Mouse (Mus musculus) megakaryocyte progenitor cell, adult 5-6 weeks (primary cell): ENCODE measurements around the gene Lcn12. TPM values are rescaled to one million over a fixed set of nuclear protein-coding genes. Genes with fewer than 3 reads are reported as not detected.

Experiments used
- ATAC-seq: replicated peaks from 2 replicates; pipeline ENCODE4 v1.8.0; 2016; ENCODE audit warnings: mild to moderate bottlenecking, moderate TSS enrichment, inconsistent platforms; ENCODE audit not compliant: poor library complexity
- total RNA-seq, 2 experiments: library from RNA; stranded (forward) in 1 of 2; stranded (reverse) in 1 of 2; fragments of 157-497, 149-512 nt in 1 of 2; fragments of 200-1000 nt in 1 of 2; gene quantifications; 2 replicates each; pipeline versions ENCODE4 v1.2.3 to v1.2.4; 2015 to 2017

Gene Lcn12
- total RNA-seq, 2 experiments from 2014 or later: 0.27 TPM; not detected in 1

GRCm38 (mm10) chr2:25461407-25461806, 32.3 kb downstream of the Lcn12 start:
- ATAC-seq: no peak

DNA sequence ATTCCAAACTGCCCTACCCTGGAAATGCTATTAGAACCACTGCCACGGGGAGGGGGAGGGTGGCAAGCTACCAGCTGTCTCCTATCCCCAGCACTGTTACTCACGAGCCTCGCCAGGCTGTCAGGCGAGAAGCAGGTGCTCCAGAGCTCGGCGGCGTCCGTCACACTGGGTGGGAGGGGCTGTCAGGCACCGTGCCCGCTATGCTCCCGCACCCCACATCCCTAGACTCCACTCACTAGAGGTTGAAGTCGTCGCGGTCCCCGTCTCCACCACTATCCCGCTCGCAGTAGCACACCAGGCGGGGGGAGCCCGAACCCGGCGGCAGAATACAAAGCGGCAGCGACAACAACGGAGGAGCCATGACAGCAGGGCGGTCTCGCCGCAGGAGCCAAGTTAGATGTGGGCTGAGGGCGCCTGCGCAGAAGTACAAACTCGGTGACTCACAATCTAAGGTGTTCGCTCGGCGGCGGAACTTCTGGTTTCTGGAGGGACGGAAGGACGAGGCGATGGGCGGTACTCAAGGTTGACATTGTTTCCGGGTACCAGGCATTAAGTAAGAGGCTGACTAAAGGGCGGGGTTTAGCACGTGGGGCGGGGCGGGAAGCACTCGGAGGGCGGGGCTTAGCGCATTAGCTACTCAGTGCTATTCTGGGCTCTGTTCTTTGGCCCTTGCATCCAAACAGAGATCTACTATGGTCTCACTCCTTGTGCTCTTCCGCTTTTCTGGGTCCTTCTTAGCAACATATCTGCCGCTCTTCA, 33.0 kb downstream of the Lcn12 start, which contains the start of gene Paxx:
Paxx (minus strand) TSS at position 544 of the 759 bp plus-strand sequence.
- peak; percentile 83 for ATAC-seq

GRCm38 (mm10) chr2:25460135-25460534, 33.6 kb downstream of the Lcn12 start:
- no peak for ATAC-seq

- peak; percentile 32; the same call in 1 of the 2 replicates for ATAC-seq
These were observed 34.8 kb downstream of the Lcn12 start for GRCm38 (mm10) chr2:25458911-25459310.

DNA sequence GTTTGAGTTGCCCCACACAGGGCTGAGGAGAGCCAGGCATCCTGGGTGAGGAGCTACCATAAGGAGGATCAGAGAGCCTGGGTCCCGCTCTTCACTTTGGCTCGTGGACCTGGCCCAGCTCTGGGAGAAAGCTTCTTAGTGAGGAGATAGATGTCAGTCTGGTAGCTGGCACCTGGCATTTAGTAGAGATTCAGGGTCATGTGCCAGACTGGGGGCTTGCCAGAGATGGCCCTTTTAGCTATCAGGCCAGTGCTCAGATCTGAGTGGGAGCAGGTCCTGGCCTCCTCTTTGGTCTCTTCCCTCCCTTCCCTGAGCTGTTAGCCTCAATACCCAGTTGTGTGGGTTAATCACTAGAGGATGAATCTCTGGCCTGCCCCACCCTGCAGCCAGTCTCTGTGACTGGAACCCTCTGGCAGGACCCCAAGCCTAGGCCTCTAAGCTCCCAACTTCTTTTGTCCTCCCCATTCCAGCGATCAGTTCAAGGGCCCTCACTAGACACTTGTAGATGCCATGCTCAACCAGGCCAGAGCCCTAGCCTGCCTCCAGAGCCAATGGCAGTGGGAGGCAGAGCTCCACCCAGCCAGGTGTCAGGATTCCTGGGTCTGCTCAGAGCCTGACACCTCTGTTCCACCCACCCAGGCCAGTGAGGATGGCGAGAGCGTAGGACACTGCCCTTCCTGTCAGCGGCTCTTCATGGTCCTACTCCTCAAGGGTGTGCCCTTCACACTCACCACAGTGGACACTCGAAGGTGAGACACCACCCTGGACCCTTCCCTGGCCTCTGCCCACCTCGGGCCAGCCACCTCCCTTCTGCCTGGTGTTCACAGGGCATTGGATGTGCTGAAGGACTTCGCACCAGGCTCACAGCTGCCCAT, 36.5 kb downstream of the Lcn12 start:
- ATAC-seq: no peak

- ATAC-seq: no peak
These were observed 37.3 kb downstream of the Lcn12 start, which contains the start of gene Clic3 for GRCm38 (mm10) chr2:25456205-25456953. TSS of gene Clic3 (plus strand) at chr2:25456838.

DNA sequence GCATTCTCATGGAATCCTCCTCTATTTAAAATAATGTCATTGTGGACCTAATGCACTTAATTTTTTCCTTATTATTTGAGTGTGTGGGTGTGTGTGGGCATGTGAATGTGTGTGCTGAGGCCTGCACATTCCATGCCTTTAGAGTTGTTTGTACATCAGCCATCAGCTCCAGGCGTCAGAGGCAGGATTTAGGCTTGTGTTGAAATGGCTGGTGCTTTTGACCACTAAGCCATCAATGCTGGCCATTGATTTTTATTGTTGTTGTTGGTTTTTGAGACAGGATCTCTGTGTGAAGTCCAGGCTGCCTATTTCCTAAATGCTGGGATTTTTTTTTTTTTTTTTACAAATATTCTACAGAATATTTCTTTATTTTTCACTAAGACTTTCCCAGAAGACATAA, 40.8 kb downstream of the Lcn12 start:
- no peak for ATAC-seq

DNA sequence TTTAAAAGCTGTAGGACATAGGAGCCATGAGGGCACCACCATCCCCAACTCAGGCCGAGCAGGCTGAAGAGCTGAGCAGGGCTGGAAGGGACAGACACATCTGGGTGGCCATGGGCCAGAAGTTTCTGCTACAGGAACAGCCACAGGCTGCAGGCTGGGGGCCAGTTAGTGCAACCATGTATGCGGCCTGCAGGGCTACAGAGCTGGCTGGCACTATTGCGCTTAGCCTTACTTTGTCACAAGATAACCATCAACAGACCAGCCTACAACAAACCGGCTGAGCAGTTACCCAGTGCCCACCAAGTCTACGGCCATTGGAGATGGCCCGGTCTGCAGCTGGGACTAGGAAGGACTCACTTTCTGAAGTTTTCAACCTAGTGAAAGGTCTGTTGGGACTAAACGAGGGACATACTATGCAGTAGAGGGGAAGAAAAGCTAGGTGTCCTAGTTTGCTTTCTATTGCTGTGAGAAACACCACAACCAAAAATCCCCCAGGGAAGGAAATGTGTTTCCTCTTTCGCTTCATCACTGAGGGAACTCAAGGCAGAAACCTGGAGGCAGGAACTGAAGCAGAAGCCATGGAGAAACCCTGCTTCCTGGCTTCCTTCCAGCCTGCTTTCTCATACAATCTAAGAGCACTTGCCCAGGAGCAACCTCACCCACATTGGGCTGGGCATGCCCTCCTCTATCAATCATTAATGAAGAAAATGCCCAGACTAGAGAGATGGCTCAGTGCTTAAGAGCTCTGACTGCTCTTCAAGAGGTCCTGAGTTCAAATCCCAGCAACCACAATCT, 42.7 kb downstream of the Lcn12 start:
- ATAC-seq: peak; percentile 70

DNA sequence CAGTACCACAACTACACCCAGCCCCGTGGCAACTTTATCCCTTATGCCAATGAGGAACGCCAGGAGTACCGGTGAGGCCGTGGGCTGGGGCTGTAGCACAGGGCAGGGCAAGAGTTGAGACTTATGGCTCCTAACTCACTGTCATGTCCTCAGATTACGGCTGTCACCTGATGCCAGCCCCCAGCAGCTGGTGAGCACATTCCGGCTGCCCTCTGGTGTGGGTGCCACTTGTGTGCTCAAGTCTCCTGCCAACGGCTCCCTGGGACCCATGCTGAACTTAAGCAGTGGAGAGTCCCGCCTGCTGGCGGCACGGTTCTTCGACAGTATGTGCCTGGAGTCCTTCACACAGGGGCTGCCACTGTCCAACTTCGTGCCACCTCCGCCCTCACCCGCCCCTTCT, 51.0 kb downstream of the Lcn12 start:
- no peak for ATAC-seq

GRCm38 (mm10) chr2:25441067-25441466, 52.6 kb downstream of the Lcn12 start:
- no peak for ATAC-seq

Other genes starting within 250 kb of the Lcn12 start
Only the 30 nearest of the 37 such genes appear.
- gene Tmem210, start 205.8 kb downstream of the Lcn12 start, total RNA-seq (2015): not detected in 2 replicates
- not detected in 2 replicates for gene Tmem210, start 205.8 kb downstream of the Lcn12 start, total RNA-seq (2017)
- gene Lrrc26, start 204.0 kb downstream of the Lcn12 start, total RNA-seq (2015): not detected in 2 replicates
- gene Lrrc26, start 204.0 kb downstream of the Lcn12 start, total RNA-seq (2017): not detected in 2 replicates
- not detected in 2 replicates for gene Grin1, start 174.7 kb downstream of the Lcn12 start, total RNA-seq (2015)
- gene Grin1, start 174.7 kb downstream of the Lcn12 start, total RNA-seq (2017): not detected in 2 replicates
- gene Man1b1, start 161.6 kb downstream of the Lcn12 start, total RNA-seq (2015): 19.1 and 23.4 TPM in 2 replicates
- 42.5 and 52.1 TPM in 2 replicates for gene Man1b1, start 161.6 kb downstream of the Lcn12 start, total RNA-seq (2017)
- 15.8 and 16.3 TPM in 2 replicates for gene Dpp7, start 137.6 kb downstream of the Lcn12 start, total RNA-seq (2015)
- 19.1 and 32.9 TPM in 2 replicates for gene Dpp7, start 137.6 kb downstream of the Lcn12 start, total RNA-seq (2017)
- gene Uap1l1, start 128.2 kb downstream of the Lcn12 start, total RNA-seq (2015): 42.2 and 60.4 TPM in 2 replicates
- 13.6 and 14.5 TPM in 2 replicates for gene Uap1l1, start 128.2 kb downstream of the Lcn12 start, total RNA-seq (2017)
- gene Sapcd2, start 121.6 kb downstream of the Lcn12 start, total RNA-seq (2015): 6.0 and 10.8 TPM in 2 replicates
- 5.8 and 6.7 TPM in 2 replicates for gene Sapcd2, start 121.6 kb downstream of the Lcn12 start, total RNA-seq (2017)
- not detected in 2 replicates for gene Entpd2, start 98.0 kb downstream of the Lcn12 start, total RNA-seq (2015)
- not detected in 2 replicates for gene Entpd2, start 98.0 kb downstream of the Lcn12 start, total RNA-seq (2017)
- gene Npdc1, start 94.6 kb downstream of the Lcn12 start, total RNA-seq (2015): 1.5 TPM in 1 of 2 replicates, not detected in the other
- 0.27 TPM in 1 of 2 replicates, not detected in the other for gene Npdc1, start 94.6 kb downstream of the Lcn12 start, total RNA-seq (2017)
- gene Fut7, start 70.6 kb downstream of the Lcn12 start, total RNA-seq (2015): 11.1 and 12.5 TPM in 2 replicates
- gene Fut7, start 70.6 kb downstream of the Lcn12 start, total RNA-seq (2017): 21.4 and 24.2 TPM in 2 replicates
- 66.7 and 70.5 TPM in 2 replicates for gene Abca2, start 65.2 kb downstream of the Lcn12 start, total RNA-seq (2015)
- gene Abca2, start 65.2 kb downstream of the Lcn12 start, total RNA-seq (2017): 26.9 and 29.5 TPM in 2 replicates
- not detected in 2 replicates for gene Clic3, start 37.1 kb downstream of the Lcn12 start, total RNA-seq (2015)
- 0.27 TPM in 1 of 2 replicates, not detected in the other for gene Clic3, start 37.1 kb downstream of the Lcn12 start, total RNA-seq (2017)
- gene Paxx, start 32.8 kb downstream of the Lcn12 start, total RNA-seq (2015): 32.8 and 40.9 TPM in 2 replicates
- gene Paxx, start 32.8 kb downstream of the Lcn12 start, total RNA-seq (2017): 15.3 and 21.3 TPM in 2 replicates
- 0.42 TPM in 1 of 2 replicates, not detected in the other for gene Ptgds, start 23.9 kb downstream of the Lcn12 start, total RNA-seq (2015)
- not detected in 2 replicates for gene Ptgds, start 23.9 kb downstream of the Lcn12 start, total RNA-seq (2017)
- 27.1 and 27.6 TPM in 2 replicates for gene Fbxw5, start 6.8 kb upstream of the Lcn12 start, total RNA-seq (2015)
- 25.1 and 27.4 TPM in 2 replicates for gene Fbxw5, start 6.8 kb upstream of the Lcn12 start, total RNA-seq (2017)
- 2.6 and 5.6 TPM in 2 replicates for gene C8g, start 7.8 kb upstream of the Lcn12 start, total RNA-seq (2015)
- 0.81 and 3.8 TPM in 2 replicates for gene C8g, start 7.8 kb upstream of the Lcn12 start, total RNA-seq (2017)
- gene Traf2, start 53.0 kb upstream of the Lcn12 start, total RNA-seq (2015): 9.7 and 10.8 TPM in 2 replicates
- 13.7 and 14.2 TPM in 2 replicates for gene Traf2, start 53.0 kb upstream of the Lcn12 start, total RNA-seq (2017)
- gene Edf1, start 63.9 kb upstream of the Lcn12 start, total RNA-seq (2015): 141 and 144 TPM in 2 replicates
- 95.5 and 128 TPM in 2 replicates for gene Edf1, start 63.9 kb upstream of the Lcn12 start, total RNA-seq (2017)
- gene Mamdc4, start 80.9 kb upstream of the Lcn12 start, total RNA-seq (2015): 0.42 and 0.86 TPM in 2 replicates
- 0.12 and 9.3 TPM in 2 replicates for gene Mamdc4, start 80.9 kb upstream of the Lcn12 start, total RNA-seq (2017)
- gene Phpt1, start 81.3 kb upstream of the Lcn12 start, total RNA-seq (2015): 48.1 and 56.5 TPM in 2 replicates
- gene Phpt1, start 81.3 kb upstream of the Lcn12 start, total RNA-seq (2017): 29.6 and 35.4 TPM in 2 replicates
- not detected in 2 replicates for gene Ajm1, start 87.8 kb upstream of the Lcn12 start, total RNA-seq (2015)
- gene Ajm1, start 87.8 kb upstream of the Lcn12 start, total RNA-seq (2017): 0.10 TPM in 1 of 2 replicates, not detected in the other
- 37.4 and 49.5 TPM in 2 replicates for gene Rabl6, start 114.6 kb upstream of the Lcn12 start, total RNA-seq (2015)
- gene Rabl6, start 114.6 kb upstream of the Lcn12 start, total RNA-seq (2017): 54.9 and 86.7 TPM in 2 replicates
- not detected in 2 replicates for gene Ccdc183, start 123.8 kb upstream of the Lcn12 start, total RNA-seq (2015)
- gene Ccdc183, start 123.8 kb upstream of the Lcn12 start, total RNA-seq (2017): not detected in 2 replicates
- gene Tmem141, start 128.1 kb upstream of the Lcn12 start, total RNA-seq (2015): 9.9 and 17.4 TPM in 2 replicates
- 18.1 and 18.6 TPM in 2 replicates for gene Tmem141, start 128.1 kb upstream of the Lcn12 start, total RNA-seq (2017)
- 0.68 and 1.4 TPM in 2 replicates for gene Fcna, start 134.1 kb upstream of the Lcn12 start, total RNA-seq (2015)
- gene Fcna, start 134.1 kb upstream of the Lcn12 start, total RNA-seq (2017): 0.50 and 1.7 TPM in 2 replicates
- gene Lcn8, start 159.2 kb upstream of the Lcn12 start, total RNA-seq (2015): not detected in 2 replicates
- gene Lcn8, start 159.2 kb upstream of the Lcn12 start, total RNA-seq (2017): not detected in 2 replicates
- not detected in 2 replicates for gene Lcn5, start 164.0 kb upstream of the Lcn12 start, total RNA-seq (2015)
- gene Lcn5, start 164.0 kb upstream of the Lcn12 start, total RNA-seq (2017): not detected in 2 replicates
- not detected in 2 replicates for gene Lcn6, start 182.9 kb upstream of the Lcn12 start, total RNA-seq (2015)
- gene Lcn6, start 182.9 kb upstream of the Lcn12 start, total RNA-seq (2017): not detected in 2 replicates
- gene Lcn10, start 188.8 kb upstream of the Lcn12 start, total RNA-seq (2015): not detected in 2 replicates
- not detected in 2 replicates for gene Lcn10, start 188.8 kb upstream of the Lcn12 start, total RNA-seq (2017)
- not detected in 2 replicates for gene Obp2a, start 206.1 kb upstream of the Lcn12 start, total RNA-seq (2015)
- gene Obp2a, start 206.1 kb upstream of the Lcn12 start, total RNA-seq (2017): not detected in 2 replicates